Mouse (Mus musculus): Measurements from ENCODE around the gene Gpr171.

Gene Gpr171

GRCm38 (mm10) chr3:59101218-59101986 lies at the start of gene Gpr171:
TSS of gene Gpr171 (minus strand) at chr3:59101821.
- in situ Hi-C loops (cut with MboI, MseI): loop anchor here in 1 of 2 experiments (25.0 kb wide), 2 partner anchors 1311 to 1511 kb away; no protein-coding TSS in a partner anchor

DNA sequence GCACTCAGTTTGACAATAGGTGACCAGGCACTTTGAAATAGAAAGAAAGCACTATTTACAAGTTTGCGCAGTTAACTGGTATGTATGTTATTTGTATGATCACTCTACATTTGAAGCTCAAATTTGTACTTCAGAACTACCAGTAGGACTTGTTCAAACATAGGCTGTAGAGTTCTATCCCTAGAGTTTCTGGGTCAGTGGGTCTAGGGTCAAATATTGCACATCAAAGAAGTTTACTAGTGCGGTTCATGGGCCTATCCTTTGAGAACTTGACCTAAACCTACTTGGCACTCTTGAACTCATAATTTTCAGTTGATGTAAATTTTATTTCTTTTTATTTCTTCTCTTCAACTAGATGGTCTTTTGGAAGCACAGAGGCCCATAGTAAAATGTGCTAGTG lies 49.0 kb upstream of the Gpr171 start:
- in situ Hi-C loops (cut with MboI, MseI): no loop called here

DNA sequence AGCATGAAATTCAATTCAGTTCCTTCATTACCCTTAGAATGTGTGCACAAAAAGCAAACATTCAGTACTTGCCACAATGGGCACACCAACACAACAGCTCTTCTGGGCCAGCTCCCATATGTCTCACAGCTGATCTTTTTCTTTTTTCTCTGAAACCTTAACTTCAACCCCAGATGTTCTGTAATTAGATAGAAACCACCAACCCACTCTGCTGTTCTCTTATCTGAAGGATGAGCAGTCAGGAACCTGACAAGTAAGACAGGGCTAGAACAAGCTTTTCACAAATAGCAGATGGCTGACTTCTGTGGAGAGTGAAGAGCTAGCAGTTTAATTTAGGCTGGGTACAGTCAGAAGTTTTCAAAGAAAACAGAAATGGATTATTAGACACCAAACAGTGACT lies 48.0 kb upstream of the Gpr171 start:
- in situ Hi-C loops (cut with MboI, MseI): loop anchor here in 1 of 2 experiments (10.0 kb wide), 1 partner anchor 1125 kb away; no protein-coding TSS in a partner anchor

DNA sequence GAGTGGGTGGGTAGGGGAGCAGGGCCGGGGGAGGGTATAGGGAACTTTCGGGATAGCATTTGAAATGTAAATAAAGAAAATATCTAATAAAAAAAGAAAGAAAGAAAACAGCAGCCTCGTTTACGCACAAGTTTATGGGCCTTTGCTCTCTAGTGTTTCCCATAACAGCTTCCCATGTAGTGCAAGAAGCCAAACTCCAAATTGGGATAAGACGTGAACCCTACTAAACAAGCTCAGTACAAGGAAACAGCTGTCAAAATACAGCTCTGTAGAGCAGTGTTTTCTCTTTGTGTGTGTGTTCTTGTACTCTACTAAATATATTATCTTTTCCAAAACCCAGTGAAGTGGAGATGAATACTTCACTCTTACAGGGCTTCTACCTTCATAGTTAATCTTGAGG lies 43.6 kb upstream of the Gpr171 start:
- in situ Hi-C loops (cut with MboI, MseI): loop anchor here in 1 of 2 experiments (10.0 kb wide), 1 partner anchor 1130 kb away; no protein-coding TSS in a partner anchor

DNA sequence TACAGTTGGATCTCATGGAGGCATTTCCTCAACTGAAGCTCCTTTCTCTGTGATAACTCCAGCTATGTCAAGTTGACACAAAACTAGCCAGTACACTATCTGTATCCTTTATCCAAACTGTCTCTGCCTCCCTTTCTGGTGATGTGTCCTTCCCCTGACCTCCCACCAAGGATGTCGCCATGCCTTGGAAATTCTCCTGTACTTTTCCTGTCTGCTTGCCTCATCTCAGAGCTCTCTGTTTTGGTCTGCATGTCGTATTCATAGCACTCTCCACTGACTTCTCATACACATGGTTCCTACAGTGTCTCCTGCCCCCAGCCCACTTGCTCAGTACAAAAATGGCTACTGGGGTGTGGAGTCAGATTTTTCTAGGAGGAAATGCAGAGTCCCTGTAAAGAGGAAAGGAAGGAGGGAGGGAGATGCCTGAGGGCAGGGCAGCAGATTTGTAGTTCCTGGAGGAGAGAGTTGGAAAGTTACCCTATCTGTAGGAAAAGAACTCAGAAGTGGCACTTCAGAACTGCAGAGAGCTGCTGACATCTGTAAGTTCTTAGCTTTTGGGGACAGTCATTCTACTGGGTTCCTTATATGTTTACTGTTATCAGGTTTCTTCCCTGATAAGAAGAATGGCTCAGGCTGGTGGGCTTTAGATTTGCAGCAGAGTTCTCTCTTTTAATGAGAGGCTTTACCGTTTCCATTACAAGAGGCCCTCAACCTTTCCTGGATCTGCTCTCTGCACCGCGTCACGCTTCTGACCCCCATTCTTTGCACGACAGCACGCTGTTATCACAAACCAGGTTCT lies 40.1 kb upstream of the Gpr171 start:
- in situ Hi-C loops (cut with MboI, MseI): loop anchor here in 1 of 2 experiments (10.0 kb wide), 1 partner anchor 1133 kb away; no protein-coding TSS in a partner anchor

DNA sequence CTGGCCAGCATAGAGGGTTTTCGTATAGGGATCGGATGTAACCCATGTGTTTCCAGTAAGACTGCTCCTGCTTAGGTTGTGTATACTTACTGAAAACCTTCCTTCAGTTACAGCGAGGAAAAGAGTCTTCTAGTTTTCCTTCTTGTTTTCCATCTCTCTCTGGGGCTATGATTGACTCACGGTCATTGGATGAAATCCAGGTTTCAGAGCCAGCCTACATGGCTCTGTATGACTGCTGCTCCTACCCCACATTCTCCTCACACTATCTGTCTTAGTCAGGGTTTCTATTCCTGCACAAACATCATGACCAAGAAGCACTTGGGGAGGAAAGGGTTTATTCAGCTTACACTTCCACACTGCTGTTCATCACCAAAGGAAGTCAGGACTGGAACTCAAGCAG lies 39.3 kb upstream of the Gpr171 start:
- in situ Hi-C loops (cut with MboI, MseI): loop anchor here in 1 of 2 experiments (10.0 kb wide), 1 partner anchor 1134 kb away; no protein-coding TSS in a partner anchor

GRCm38 (mm10) chr3:59140115-59140514 lies 38.5 kb upstream of the Gpr171 start:
- in situ Hi-C loops (cut with MboI, MseI): loop anchor here in 1 of 2 experiments (10.0 kb wide), 1 partner anchor 1135 kb away; no protein-coding TSS in a partner anchor

GRCm38 (mm10) chr3:59139651-59140051 lies 38.0 kb upstream of the Gpr171 start:
- in situ Hi-C loops (cut with MboI, MseI): loop anchor here in 1 of 2 experiments (10.0 kb wide), 1 partner anchor 1135 kb away; no protein-coding TSS in a partner anchor

DNA sequence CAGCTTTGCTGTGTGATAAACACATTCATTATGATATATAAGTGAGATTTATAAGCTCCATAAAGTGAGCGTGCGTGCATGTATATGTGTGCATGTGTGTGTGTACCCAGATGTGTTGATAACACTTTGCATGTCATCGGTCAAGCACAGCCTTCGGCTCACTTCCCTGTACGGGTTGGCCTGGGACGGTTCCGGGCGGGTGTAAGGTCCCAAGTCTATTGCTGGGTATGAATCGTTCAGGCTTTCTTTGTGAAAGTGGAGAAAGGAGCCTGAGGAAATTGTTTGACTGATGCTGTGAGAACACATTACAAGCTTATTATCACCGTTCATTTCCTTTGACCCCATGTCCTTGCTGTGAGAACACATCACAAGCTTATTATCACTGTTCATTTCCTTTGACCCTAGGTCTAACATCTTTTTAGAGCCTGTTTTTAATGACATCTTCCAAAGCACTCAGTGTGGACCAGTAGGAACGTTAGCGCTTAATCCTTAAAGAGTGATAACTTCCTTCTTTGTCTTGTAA lies 37.4 kb upstream of the Gpr171 start:
- in situ Hi-C loops (cut with MboI, MseI): no loop called here

DNA sequence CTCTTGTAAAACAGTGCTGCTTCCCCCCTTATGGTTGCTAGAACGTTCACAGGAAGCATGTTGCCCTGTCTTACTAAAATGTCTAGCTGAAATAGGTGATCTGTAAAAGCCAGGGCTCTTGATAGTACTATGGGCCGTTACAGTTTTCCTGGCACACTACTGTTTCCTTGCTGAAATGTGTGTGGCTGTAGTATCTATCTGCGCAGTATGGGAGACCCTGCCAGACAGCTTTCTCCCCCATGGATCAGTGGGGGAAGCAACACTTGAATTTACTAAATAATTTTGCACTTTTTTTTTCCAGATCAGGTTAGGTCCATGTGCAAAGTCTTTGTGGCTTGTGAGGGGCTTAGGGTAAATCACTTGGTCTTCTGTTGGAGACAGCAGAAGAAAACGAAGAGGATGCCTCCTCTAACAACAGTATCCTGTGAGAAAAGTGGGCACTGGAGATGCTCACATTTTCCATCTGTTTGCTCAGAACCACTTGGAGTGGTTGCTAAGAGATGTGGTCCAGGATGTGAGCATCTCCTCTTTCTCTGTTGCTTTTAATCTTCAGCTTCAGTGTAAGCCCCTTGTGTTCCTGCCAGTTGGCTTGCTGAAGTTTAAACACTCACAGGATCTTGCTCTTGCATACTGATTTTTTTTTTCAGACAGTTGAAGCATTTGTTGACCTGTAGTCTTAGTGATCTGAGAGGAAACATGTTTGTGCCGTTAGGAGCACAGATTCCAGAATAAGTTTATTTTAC lies 34.5 kb upstream of the Gpr171 start:
- in situ Hi-C loops (cut with MboI, MseI): no loop called here

DNA sequence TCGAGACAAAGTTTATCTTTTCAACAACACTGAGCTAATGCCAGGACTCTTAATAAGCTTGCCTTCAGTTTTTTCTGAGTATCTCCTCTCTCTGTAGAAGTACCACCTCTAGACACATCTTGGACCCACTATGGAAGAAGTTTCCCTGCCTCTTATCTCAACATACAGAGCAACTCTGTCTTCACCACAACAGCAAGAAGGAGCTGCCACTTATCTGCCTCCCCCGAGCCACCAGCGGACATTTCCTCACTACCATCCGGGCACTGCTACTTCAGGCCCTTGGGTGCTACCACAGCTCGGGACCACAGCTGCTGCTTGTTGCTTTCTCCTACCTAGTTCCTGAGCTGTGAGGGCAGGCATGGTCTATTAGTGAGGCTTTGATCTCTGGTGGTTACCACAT lies 31.6 kb upstream of the Gpr171 start:
- in situ Hi-C loops (cut with MboI, MseI): no loop called here

GRCm38 (mm10) chr3:59131966-59132365 lies 30.3 kb upstream of the Gpr171 start:
- in situ Hi-C loops (cut with MboI, MseI): no loop called here

DNA sequence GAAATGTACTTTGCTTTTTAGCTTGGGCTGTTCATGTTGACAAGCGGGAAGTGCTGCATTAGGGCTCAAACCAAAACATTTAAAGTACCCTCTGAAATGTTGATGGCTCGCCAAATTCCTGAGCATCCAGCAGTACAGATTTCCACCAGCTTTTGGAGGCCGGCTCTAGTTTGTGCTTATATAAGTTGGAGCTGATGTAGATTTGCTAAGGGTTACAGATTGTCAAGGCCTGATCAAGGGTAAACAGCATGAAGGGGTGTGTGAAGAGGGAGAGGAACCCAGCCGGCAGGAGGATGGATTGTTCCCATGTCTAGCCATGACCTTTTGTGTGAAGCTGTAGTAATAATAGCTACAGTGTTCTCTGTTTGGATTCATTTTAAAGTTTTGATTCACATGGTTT lies 29.5 kb upstream of the Gpr171 start:
- in situ Hi-C loops (cut with MboI, MseI): no loop called here

DNA sequence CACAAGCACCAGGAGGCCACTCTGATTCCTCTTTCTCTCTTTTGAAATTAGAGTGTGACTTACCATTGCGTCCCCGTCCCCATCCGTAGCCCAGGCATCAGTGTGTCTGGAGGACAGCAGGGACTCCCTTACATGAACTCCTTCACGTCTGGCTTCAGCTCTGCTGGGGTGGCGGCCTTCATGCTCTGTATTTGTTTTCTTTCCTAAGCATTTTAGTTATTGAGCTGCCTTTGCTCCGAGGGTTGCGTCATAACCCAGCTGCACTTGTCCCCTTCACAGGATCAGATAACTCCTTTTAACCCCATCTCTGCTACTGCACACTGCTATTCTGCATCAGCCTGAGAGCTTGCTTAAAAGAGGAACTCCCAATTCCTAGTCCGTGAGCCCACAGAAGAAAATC lies 28.8 kb upstream of the Gpr171 start:
- in situ Hi-C loops (cut with MboI, MseI): no loop called here

GRCm38 (mm10) chr3:59129547-59129946 lies 27.9 kb upstream of the Gpr171 start:
- in situ Hi-C loops (cut with MboI, MseI): no loop called here

DNA sequence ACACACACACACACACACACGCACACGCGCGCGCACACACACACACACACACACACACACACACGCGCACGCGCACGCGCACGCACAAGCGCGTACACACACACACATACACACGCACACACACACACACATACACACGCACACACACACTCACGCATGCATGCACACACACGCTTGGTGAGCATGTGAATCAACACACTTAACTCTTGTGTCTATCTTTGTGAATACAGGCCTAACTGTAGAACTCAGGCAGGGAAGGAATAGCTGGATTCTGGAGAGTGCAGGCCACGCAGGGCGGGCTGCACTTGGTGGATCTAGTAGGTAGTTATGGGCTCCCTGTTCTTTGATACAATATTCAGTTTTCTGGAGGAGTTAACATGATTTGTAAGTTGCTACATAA lies 27.1 kb upstream of the Gpr171 start:
- in situ Hi-C loops (cut with MboI, MseI): no loop called here

GRCm38 (mm10) chr3:59125783-59126555 lies 24.3 kb upstream of the Gpr171 start:
- in situ Hi-C loops (cut with MboI, MseI): no loop called here

- in situ Hi-C loops (cut with MboI, MseI): no loop called here
Observed at GRCm38 (mm10) chr3:59125022-59125421, 23.4 kb upstream of the Gpr171 start.

GRCm38 (mm10) chr3:59121780-59122449 lies 20.3 kb upstream of the Gpr171 start:
- in situ Hi-C loops (cut with MboI, MseI): loop anchor here (5.0 to 25.0 kb wide), 3 partner anchors 50 to 1490 kb away; no protein-coding TSS in a partner anchor
